Mouse (Mus musculus): ENCODE measurements around the gene 2010111I01Rik.

2010111I01Rik gene

GRCm38 (mm10) chr13:63112598-63113372, 148.1 kb downstream of the 2010111I01Rik start:
- DNase-seq (ENCODE audit: low read depth, low spot score) = peak; percentile 41

DNA sequence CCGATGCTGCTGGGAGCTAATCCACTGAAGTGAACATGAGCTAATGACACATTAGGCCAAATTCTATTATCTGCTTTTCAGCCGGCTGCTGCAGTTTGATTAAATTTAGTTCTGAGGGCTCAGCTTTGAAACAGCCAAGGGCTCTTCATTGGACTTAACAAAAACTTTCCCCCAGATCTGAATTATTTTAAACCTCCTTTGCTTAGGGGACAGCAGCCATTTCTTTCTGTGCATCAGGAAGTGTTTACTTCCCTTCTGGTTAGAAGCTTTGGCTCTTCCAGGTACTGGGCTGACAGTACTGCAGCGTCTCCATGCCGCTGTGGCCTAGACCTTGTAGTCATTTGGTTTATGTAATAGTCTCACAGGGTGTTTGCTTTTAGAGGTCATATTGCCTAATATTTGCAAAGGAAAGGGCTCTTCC, 149.2 kb downstream of the 2010111I01Rik start:
- peak; percentile 12 for DNase-seq (ENCODE audit: low read depth, low spot score)

- DNase-seq (ENCODE audit: low read depth, low spot score) = no peak
Measured at GRCm38 (mm10) chr13:63115187-63115784, 150.6 kb downstream of the 2010111I01Rik start.

DNA sequence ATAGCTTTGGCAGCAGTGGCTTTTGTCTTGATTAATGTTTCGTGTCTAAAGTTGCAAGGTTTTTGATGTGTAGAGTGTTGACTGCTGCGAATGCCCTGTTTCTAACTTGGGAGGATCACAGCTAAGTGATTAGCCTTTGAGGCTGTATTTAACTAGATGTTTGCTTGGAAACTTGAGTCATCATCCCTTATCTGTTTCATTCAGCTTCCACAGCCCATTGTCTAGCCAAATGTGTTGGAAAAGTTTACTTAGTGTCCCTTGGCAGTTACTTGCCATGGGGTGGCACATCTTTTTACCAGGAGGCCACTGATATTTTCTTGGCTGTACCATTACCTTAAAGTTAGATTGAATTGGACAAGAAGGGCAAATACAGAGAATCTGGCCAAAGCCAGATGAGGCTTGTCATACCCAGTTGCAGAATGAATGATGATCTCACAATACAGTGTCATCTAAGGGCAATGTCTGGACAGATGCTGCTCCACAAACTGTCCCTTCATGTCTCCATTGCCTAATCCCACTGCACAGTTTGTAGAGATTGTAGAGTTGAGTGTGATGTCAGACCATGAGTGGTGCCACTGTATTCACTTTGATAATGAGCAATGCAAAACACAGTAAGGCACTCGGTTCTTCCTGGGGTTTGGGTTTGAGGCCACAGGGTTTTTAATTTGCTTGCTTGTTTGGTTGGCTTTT, 152.9 kb downstream of the 2010111I01Rik start:
- no peak for DNase-seq (ENCODE audit: low read depth, low spot score)

DNA sequence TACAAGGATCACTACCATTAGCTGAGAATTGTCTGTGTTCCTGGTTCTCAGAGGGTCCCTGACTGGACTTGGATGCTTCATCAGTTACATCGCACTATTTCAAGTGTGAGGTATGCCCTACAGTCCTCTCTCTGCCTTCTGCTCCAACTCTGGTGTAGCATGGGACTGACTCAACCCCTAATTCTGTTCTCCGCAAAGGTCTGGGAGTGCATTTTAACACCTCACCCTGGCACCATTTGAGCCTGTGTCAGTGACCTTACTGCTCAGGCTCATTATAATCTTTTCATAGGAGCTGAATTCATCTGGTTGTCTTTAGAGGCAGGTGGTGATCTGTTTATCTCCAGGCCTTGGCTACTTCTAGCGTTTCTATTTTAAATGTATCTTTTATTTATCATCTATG, 154.0 kb downstream of the 2010111I01Rik start:
- DNase-seq (ENCODE audit: low read depth, low spot score) = no peak

GRCm38 (mm10) chr13:63120296-63120695, 155.6 kb downstream of the 2010111I01Rik start:
- no peak for DNase-seq (ENCODE audit: low read depth, low spot score)

GRCm38 (mm10) chr13:63121747-63122146, 157.1 kb downstream of the 2010111I01Rik start:
- no peak for DNase-seq (ENCODE audit: low read depth, low spot score)

DNA sequence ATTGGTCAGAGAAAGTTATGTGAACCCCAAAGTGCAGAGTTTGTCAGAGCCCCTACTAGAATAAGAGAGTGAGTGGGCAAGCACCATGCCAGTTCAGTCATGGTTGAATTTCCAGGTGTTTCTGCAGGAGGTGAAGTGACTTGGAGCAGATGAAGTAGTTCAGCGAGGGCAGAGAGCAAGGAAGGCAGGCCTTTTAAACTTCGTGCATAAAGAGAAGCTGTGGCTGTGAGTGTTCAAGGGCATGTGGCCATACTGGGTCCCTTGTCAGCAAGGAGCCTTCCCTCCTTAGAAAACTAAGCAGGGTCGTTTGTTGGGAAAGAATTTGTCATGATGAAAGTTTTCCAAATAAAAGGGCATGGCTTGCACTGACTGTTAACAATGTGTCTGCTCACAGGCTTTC, 161.5 kb downstream of the 2010111I01Rik start:
- no peak for DNase-seq (ENCODE audit: low read depth, low spot score)

- no peak for DNase-seq (ENCODE audit: low read depth, low spot score)
Measured at GRCm38 (mm10) chr13:63127516-63127915, 162.8 kb downstream of the 2010111I01Rik start.

- no peak for DNase-seq (ENCODE audit: low read depth, low spot score)
Measured at GRCm38 (mm10) chr13:63134879-63135421, 170.3 kb downstream of the 2010111I01Rik start.

GRCm38 (mm10) chr13:63135994-63136393, 171.3 kb downstream of the 2010111I01Rik start:
- DNase-seq (ENCODE audit: low read depth, low spot score) = no peak

DNA sequence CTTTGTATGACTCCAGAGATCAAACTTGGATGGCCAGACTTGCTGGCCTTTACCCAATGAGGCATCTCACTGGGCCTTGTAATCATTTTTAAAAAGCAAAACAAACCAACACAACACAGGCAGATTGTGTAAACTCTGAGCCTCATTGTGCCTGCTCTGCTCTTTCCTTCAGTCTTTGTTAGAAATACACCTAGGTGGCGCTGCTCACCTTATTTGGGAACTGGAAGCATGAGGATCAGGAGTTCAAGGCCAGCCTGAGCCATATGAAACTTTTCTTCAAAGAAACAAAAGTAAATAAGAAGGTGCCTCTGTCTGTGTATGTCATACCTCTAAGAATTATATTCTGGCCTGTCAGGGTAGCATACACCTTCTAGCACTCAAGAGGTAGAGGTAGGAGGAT, 172.1 kb downstream of the 2010111I01Rik start:
- peak; percentile 66 for DNase-seq (ENCODE audit: low read depth, low spot score)

DNA sequence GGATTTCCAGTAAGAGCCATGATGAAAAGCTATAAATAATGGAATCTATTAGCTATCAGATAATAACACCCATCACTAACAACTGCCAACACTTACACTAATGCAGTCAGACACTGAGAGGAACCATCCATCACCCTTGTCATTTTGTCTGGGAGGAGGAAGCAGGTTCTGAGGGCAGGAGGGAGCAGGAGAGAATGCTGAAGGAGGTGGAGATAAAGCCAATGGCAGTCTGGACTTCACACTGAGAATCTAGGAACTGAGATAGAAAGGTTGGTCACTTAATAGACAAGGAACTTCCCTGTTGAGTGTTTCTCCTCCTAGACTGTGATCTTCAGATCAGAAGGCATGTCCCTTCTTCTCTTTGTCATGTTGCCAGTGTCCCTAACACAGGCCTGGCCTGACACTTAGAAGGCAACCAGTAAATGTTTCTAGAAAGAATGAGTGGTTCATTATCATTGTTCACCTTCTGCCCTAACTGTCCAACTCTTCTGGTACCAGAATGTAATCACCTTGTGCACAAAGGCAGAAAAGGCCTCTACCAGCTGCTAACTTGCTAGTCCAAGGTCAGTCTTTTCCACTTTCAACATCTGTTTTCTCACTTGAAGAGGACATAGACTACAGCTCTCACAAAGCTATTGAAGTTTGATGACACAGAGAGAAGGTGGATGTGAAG, 173.8 kb downstream of the 2010111I01Rik start:
- no peak for DNase-seq (ENCODE audit: low read depth, low spot score)

GRCm38 (mm10) chr13:63139463-63140226, 175.0 kb downstream of the 2010111I01Rik start:
- DNase-seq (ENCODE audit: low read depth, low spot score) = no peak

DNA sequence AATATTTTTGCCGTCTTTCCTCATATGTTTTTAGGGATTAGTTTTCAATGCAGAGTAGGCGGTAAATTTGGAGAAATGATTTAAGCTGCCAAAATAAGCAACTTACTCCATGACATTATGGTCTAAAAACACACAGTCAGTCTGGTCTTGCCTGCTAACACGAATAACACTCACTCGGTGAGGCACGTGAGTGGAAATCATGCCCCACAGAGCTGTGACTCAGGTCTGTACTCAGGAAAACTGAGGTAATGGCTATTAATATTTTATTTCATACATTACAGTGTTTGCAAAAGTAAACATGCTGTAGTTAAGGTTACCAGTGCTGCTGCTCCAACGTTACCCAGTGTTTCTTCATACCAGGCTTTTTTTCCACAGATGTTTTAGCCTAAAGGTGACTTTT, 176.1 kb downstream of the 2010111I01Rik start:
- no peak for DNase-seq (ENCODE audit: low read depth, low spot score)

DNA sequence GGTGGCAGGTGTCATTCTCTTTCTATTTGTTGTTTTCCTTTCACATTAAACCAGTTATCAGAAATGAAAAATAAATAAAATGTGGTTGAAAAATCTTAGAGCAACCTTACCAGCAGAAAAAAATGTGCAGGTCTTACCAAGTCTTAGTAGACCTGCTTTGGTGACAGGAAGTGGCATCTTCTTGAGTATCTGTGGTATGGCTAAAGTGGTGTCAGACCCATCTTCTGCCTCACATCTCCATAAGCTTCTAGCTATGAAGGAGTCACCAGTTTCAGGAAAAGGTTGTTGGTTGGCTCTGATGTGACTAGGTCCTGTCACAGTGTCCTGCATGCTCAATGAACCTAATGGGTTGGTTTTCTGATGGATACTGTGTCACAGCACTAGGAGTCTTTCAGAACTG, 176.6 kb downstream of the 2010111I01Rik start:
- DNase-seq (ENCODE audit: low read depth, low spot score) = peak; percentile 39

- no peak for DNase-seq (ENCODE audit: low read depth, low spot score)
Measured at GRCm38 (mm10) chr13:63146604-63147188, 182.0 kb downstream of the 2010111I01Rik start.

GRCm38 (mm10) chr13:63148157-63148556, 183.5 kb downstream of the 2010111I01Rik start:
- DNase-seq (ENCODE audit: low read depth, low spot score) = no peak

GRCm38 (mm10) chr13:63150470-63151020, 185.9 kb downstream of the 2010111I01Rik start:
- no peak for DNase-seq (ENCODE audit: low read depth, low spot score)

DNA sequence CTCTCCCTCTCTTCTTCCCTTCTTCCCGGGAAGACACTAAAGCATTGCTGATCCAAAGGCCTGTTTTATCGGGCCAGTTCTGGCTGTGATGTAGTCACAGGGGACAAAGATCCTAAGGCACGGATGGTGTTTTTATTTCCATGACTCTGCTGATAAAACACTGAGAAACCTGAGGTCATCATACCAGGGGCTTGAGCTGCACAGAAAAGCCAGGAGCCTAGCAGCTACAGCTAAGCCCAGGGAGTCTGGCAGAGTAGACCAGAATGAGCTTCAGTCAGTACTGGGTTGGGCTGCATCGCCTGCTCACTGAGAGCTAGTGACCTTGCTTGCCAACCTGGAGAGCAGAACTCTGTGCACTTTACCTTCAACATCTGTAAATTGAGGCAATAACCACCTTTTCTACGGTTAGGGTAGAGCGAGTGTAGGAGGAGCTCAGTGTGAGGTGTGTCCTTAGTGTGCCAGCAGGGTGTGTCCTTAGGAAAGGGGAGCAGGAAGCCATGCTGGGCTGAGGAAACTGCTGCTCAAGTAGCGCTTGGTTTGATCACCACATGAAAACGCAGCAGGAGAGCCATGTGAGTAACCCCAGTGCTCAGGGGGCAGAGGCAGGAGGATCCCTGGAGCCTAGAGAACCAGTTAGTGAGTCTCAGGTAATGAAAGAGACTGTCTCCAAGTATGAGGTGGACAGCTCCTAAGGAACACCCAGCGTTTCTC, 186.5 kb downstream of the 2010111I01Rik start:
- DNase-seq (ENCODE audit: low read depth, low spot score) = no peak
